Mouse (Mus musculus): ENCODE results near the gene Nrp2. TPM values are rescaled to one million over a fixed set of nuclear protein-coding genes. Genes with fewer than 3 reads are reported as not detected.

The Nrp2 gene
- total RNA-seq, 2 experiments from 2014 or later, result 19.0 to 39.3 TPM

GRCm38 (mm10) chr1:62800351-62800750 lies 97.3 kb downstream of the Nrp2 start:
- intact Hi-C loops (cut with DNase I), result no loop called here
- no peak for DNase-seq (ENCODE audit: low spot score in 2 of 2)

GRCm38 (mm10) chr1:62801429-62801828 lies 98.3 kb downstream of the Nrp2 start:
- DNase-seq (ENCODE audit: low spot score in 2 of 2), result no peak
- intact Hi-C loops (cut with DNase I), result no loop called here

- DNase-seq (ENCODE audit: low spot score in 2 of 2), result no peak
- intact Hi-C loops (cut with DNase I), result no loop called here
Observed at GRCm38 (mm10) chr1:62801842-62802241, 98.8 kb downstream of the Nrp2 start.

- intact Hi-C loops (cut with DNase I), result no loop called here
- DNase-seq (ENCODE audit: low spot score in 2 of 2), result no peak
Observed at GRCm38 (mm10) chr1:62803544-62803943, 100.5 kb downstream of the Nrp2 start.

GRCm38 (mm10) chr1:62806014-62806413 lies 102.9 kb downstream of the Nrp2 start:
- DNase-seq (ENCODE audit: low spot score in 2 of 2), result no peak
- intact Hi-C loops (cut with DNase I), result no loop called here

GRCm38 (mm10) chr1:62808395-62808794 lies 105.3 kb downstream of the Nrp2 start:
- intact Hi-C loops (cut with DNase I), result no loop called here
- DNase-seq (ENCODE audit: low spot score in 2 of 2), result no peak

GRCm38 (mm10) chr1:62809601-62810228 lies 106.6 kb downstream of the Nrp2 start:
- intact Hi-C loops (cut with DNase I), result no loop called here
- DNase-seq (ENCODE audit: low spot score in 2 of 2), result no peak

GRCm38 (mm10) chr1:62811141-62811540 lies 108.1 kb downstream of the Nrp2 start:
- DNase-seq (ENCODE audit: low spot score in 2 of 2), result no peak
- intact Hi-C loops (cut with DNase I), result no loop called here

- no peak for DNase-seq (ENCODE audit: low spot score in 2 of 2)
- intact Hi-C loops (cut with DNase I), result no loop called here
Observed at GRCm38 (mm10) chr1:62812701-62813684, 109.9 kb downstream of the Nrp2 start.

- intact Hi-C loops (cut with DNase I), result no loop called here
Observed at GRCm38 (mm10) chr1:62813938-62814337, 110.9 kb downstream of the Nrp2 start.

GRCm38 (mm10) chr1:62817566-62817965 lies 114.5 kb downstream of the Nrp2 start:
- DNase-seq (ENCODE audit: low spot score in 2 of 2), result no peak
- intact Hi-C loops (cut with DNase I), result no loop called here

More at GRCm38 (mm10) chr1:62813938-62814337, 110.9 kb downstream of the Nrp2 start:
- DNase-seq (ENCODE audit: low spot score in 2 of 2), result no peak

- DNase-seq (ENCODE audit: low spot score in 2 of 2), result no peak
Observed at GRCm38 (mm10) chr1:62820170-62820569, 117.1 kb downstream of the Nrp2 start.

GRCm38 (mm10) chr1:62821509-62822398 lies 118.7 kb downstream of the Nrp2 start:
- intact Hi-C loops (cut with DNase I), result no loop called here
- DNase-seq (ENCODE audit: low spot score in 2 of 2), result no peak

More at GRCm38 (mm10) chr1:62820170-62820569, 117.1 kb downstream of the Nrp2 start:
- intact Hi-C loops (cut with DNase I), result no loop called here

- no peak for DNase-seq (ENCODE audit: low spot score in 2 of 2)
- intact Hi-C loops (cut with DNase I), result no loop called here
Observed at GRCm38 (mm10) chr1:62823549-62824195, 120.6 kb downstream of the Nrp2 start.

- intact Hi-C loops (cut with DNase I), result no loop called here
- DNase-seq (ENCODE audit: low spot score in 2 of 2), result no peak
Observed at GRCm38 (mm10) chr1:62825822-62826765, 123.0 kb downstream of the Nrp2 start.

GRCm38 (mm10) chr1:62827316-62827715 lies 124.2 kb downstream of the Nrp2 start:
- no peak for DNase-seq (ENCODE audit: low spot score in 2 of 2)
- intact Hi-C loops (cut with DNase I), result no loop called here

GRCm38 (mm10) chr1:62828156-62828555 lies 125.1 kb downstream of the Nrp2 start:
- intact Hi-C loops (cut with DNase I), result no loop called here
- no peak for DNase-seq (ENCODE audit: low spot score in 2 of 2)

- intact Hi-C loops (cut with DNase I), result no loop called here
- DNase-seq (ENCODE audit: low spot score in 2 of 2), result no peak
Observed at GRCm38 (mm10) chr1:62829690-62830417, 126.8 kb downstream of the Nrp2 start.

Measured in left cerebral cortex, postnatal 36 days (tissue).